Mouse (Mus musculus) kidney, adult 2 months (tissue): ENCODE measurements around the gene Hsp90ab1. TPM values are rescaled to one million over a fixed set of nuclear protein-coding genes. Genes with fewer than 3 reads are reported as not detected.

ENCODE experiments used
- DNase-seq: peaks from one replicate; pipeline ENCODE4 v3.0.0; 2021
- H3K27ac ChIP-seq: fragments of 200-500 bp; 2 replicates; pipeline ENCODE4 v1.5.1; 2012; ENCODE audit warnings: low read depth, low read length, control low read depth, inconsistent platforms; ENCODE audit not compliant: insufficient read depth
- H3K27me3 ChIP-seq: fragments of 200-500 bp; replicated peaks from 2 replicates; pipeline ENCODE4 v1.6.1; 2012; ENCODE audit warnings: mild to moderate bottlenecking, moderate library complexity, low read length, inconsistent platforms; ENCODE audit not compliant: control insufficient read depth, insufficient read depth
- H3K36me3 ChIP-seq: fragments of 200-500 bp; 2 replicates; pipeline ENCODE4 v1.6.1; 2012; ENCODE audit warnings: mild to moderate bottlenecking, moderate library complexity, low read length, inconsistent platforms; ENCODE audit not compliant: control insufficient read depth, insufficient read depth
- H3K4me1 ChIP-seq: fragments of 200-500 bp; 2 replicates; pipeline ENCODE4 v1.6.1; 2011; ENCODE audit warnings: low read length; ENCODE audit not compliant: control insufficient read depth, insufficient read depth
- H3K4me3 ChIP-seq: fragments of 200-500 bp; 2 replicates; pipeline ENCODE4 v1.5.1; 2011; ENCODE audit warnings: mild to moderate bottlenecking, low read depth, low read length, control low read depth; ENCODE audit not compliant: insufficient read depth
- CTCF ChIP-seq: fragments of 200-500 bp; conservative IDR thresholded peaks from 2 replicates; pipeline ENCODE4 v1.5.1; 2011; ENCODE audit warnings: low read depth, mild to moderate bottlenecking, control low read depth, low read length, moderate library complexity, mixed read lengths; ENCODE audit not compliant: insufficient read depth, insufficient read length
- POLR2A ChIP-seq: fragments of 200-500 bp; IDR thresholded peaks from one replicate; pipeline ENCODE4 v1.6.1; 2011; ENCODE audit warnings: low read depth, low read length, control low read depth
- WGBS: fragments of 180-500 bp; shearing (Covaris S2); methylation state at CpG from one replicate; pipeline ENCODE4 v1.1.7; 2018; 5-methylcytosine and 5-hydroxymethylcytosine counted together
- polyA plus RNA-seq: library from polyadenylated mRNA; depleted of rRNA; stranded (reverse); fragments of >200 nt; gene quantifications from 2 replicates; pipeline ENCODE4 v1.2.3, GENCODE M21; 2012

Hsp90ab1 gene
- polyA plus RNA-seq, 1 experiment = 408 TPM

GRCm38 (mm10) chr17:45578242-45578641, 5.2 kb upstream of the Hsp90ab1 start:
- 48% methylated on average over 5 of the region's 5 CpGs for WGBS
- Histone ChIP-seq H3K4me3 (no peak overlapping the region), H3K36me3 (no peaks in the 10 kb centered on the region), H3K27me3 (no peaks in the 10 kb centered on the region), H3K27ac (peak overlapping the region; percentile 32; the same call in 1 of the 2 replicates), H3K4me1 (peaks cover 12% of the 10 kb centered on the region; the same call in 1 of the 2 replicates)
- TF ChIP-seq POLR2A (no peak), CTCF (no peak)
- no peak for DNase-seq

- 94% methylated on average over 8 of the region's 8 CpGs for WGBS
- Histone ChIP-seq H3K27ac (0 out of 2 replicates have a peak overlapping the region, but pooled peaks have one; percentile 98), H3K36me3 (peaks cover 10% of the 10 kb centered on the region), H3K4me1 (peaks cover 10% of the 10 kb centered on the region; the same call in 1 of the 2 replicates), H3K4me3 (no peak overlapping the region), H3K27me3 (no peaks in the 10 kb centered on the region)
- DNase-seq = no peak
- TF ChIP-seq CTCF = no peak
- no peak for TF ChIP-seq POLR2A
Observed at GRCm38 (mm10) chr17:45575123-45575897, 2.2 kb upstream of the Hsp90ab1 start.

- peaks cover 10% of the 10 kb centered on the region; the same call in 1 of the 2 replicates for H3K4me1 ChIP-seq
- 3% methylated on average over 17 of the region's 17 CpGs for WGBS
- peak; percentile 78 for DNase-seq
- H3K27me3 ChIP-seq = no peaks in the 10 kb centered on the region
- peaks cover 20% of the 10 kb centered on the region for H3K36me3 ChIP-seq
- no peak for TF ChIP-seq CTCF
- peak; percentile 44 for TF ChIP-seq POLR2A
- H3K27ac ChIP-seq = peak overlapping the region; percentile 98
- peak overlapping the region; percentile 79 for H3K4me3 ChIP-seq
Observed at GRCm38 (mm10) chr17:45574129-45574761, 1.2 kb upstream of the Hsp90ab1 start.

- peak; percentile 99 for DNase-seq
- peaks cover 10% of the 10 kb centered on the region; the same call in 1 of the 2 replicates for H3K4me1 ChIP-seq
- peaks cover 23% of the 10 kb centered on the region for H3K36me3 ChIP-seq
- peak overlapping the region; percentile 79 for H3K4me3 ChIP-seq
- TF ChIP-seq CTCF = no peak
- no peak for TF ChIP-seq POLR2A
- peak overlapping the region; percentile 98 for H3K27ac ChIP-seq
- under 1% methylated on average over 18 of the region's 18 CpGs for WGBS
- no peaks in the 10 kb centered on the region for H3K27me3 ChIP-seq
Observed at GRCm38 (mm10) chr17:45573780-45574123, 681 bp upstream of the Hsp90ab1 start.

- WGBS = under 1% methylated on average over 56 of the region's 57 CpGs
- H3K4me1 ChIP-seq = peaks cover 10% of the 10 kb centered on the region; the same call in 1 of the 2 replicates
- no peak for TF ChIP-seq CTCF
- TF ChIP-seq POLR2A = no peak
- H3K36me3 ChIP-seq = peaks cover 31% of the 10 kb centered on the region
- no peaks in the 10 kb centered on the region for H3K27me3 ChIP-seq
- DNase-seq = peak; percentile 89
- peak overlapping the region; percentile 99 for H3K27ac ChIP-seq
- H3K4me3 ChIP-seq = peak overlapping the region; percentile 79
Observed at GRCm38 (mm10) chr17:45572103-45573086, 676 bp downstream of the Hsp90ab1 start.

GRCm38 (mm10) chr17:45569999-45570398, 3.1 kb downstream of the Hsp90ab1 start:
- no peaks in the 10 kb centered on the region for H3K27me3 ChIP-seq
- peaks cover 37% of the 10 kb centered on the region for H3K36me3 ChIP-seq
- no peak overlapping the region for H3K27ac ChIP-seq
- TF ChIP-seq POLR2A = no peak
- TF ChIP-seq CTCF = no peak
- H3K4me3 ChIP-seq = no peak overlapping the region
- WGBS = 79% methylated on average over 4 of the region's 4 CpGs
- no peak for DNase-seq
- peaks cover 10% of the 10 kb centered on the region; the same call in 1 of the 2 replicates for H3K4me1 ChIP-seq
